Mouse (Mus musculus) thymus, adult 2 months (tissue): ENCODE measurements around the gene Agap3. TPM values are rescaled to one million over a fixed set of nuclear protein-coding genes. Genes with fewer than 3 reads are reported as not detected.

Experiments used
- DNase-seq: peaks from one replicate; pipeline ENCODE4 v3.0.0; 2021
- H3K27ac ChIP-seq: fragments of 200-500 bp; 2 replicates; pipeline ENCODE4 v1.5.1; 2012; ENCODE audit warnings: low read length, control low read depth; ENCODE audit not compliant: control insufficient read depth, insufficient read depth
- H3K27me3 ChIP-seq: fragments of 200-500 bp; 2 replicates; pipeline ENCODE4 v1.6.1; 2012; ENCODE audit warnings: mild to moderate bottlenecking, low read length, moderate library complexity, mixed read lengths; ENCODE audit not compliant: control insufficient read depth, insufficient read depth
- H3K36me3 ChIP-seq: fragments of 200-500 bp; 2 replicates; pipeline ENCODE4 v1.6.1; 2012; ENCODE audit warnings: mild to moderate bottlenecking, low read length, moderate library complexity; ENCODE audit not compliant: control insufficient read depth, insufficient read depth
- H3K4me1 ChIP-seq: fragments of 200-500 bp; replicated peaks from 2 replicates; pipeline ENCODE4 v1.6.1; 2012; ENCODE audit warnings: low read length; ENCODE audit not compliant: control insufficient read depth, insufficient read depth
- H3K4me3 ChIP-seq: fragments of 200-500 bp; 2 replicates; pipeline ENCODE4 v1.5.1; 2012; ENCODE audit warnings: mild to moderate bottlenecking, low read length, control low read depth, moderate library complexity; ENCODE audit not compliant: control insufficient read depth, insufficient read depth
- CTCF ChIP-seq: fragments of 200-500 bp; IDR thresholded peaks from 2 replicates; pipeline ENCODE4 v1.5.1; 2012; ENCODE audit warnings: mild to moderate bottlenecking, control low read depth, low read length, moderate library complexity, borderline replicate concordance; ENCODE audit not compliant: control insufficient read depth, poor library complexity, insufficient read depth; ENCODE audit errors: extremely low read depth
- POLR2A ChIP-seq: fragments of 200-500 bp; IDR thresholded peaks from 2 replicates; pipeline ENCODE4 v1.6.1; 2012; ENCODE audit warnings: mild to moderate bottlenecking, low read length, control low read depth, moderate library complexity; ENCODE audit not compliant: control insufficient read depth, poor library complexity, insufficient read depth; ENCODE audit errors: extremely low read depth
- WGBS: fragments of 180-500 bp; shearing (Covaris S2); methylation state at CpG from one replicate; pipeline ENCODE4 v1.1.7; 2018; 5-methylcytosine and 5-hydroxymethylcytosine counted together
- polyA plus RNA-seq: library from polyadenylated mRNA; depleted of rRNA; stranded (reverse); fragments of >200 nt; gene quantifications from 2 replicates; pipeline ENCODE4 v1.2.3, GENCODE M21; 2012

The Agap3 gene
- polyA plus RNA-seq, 1 experiment = 111 TPM

- DNase-seq = no peak
- no peak overlapping the region for H3K4me3 ChIP-seq
- WGBS = 89% methylated on average over 7 of the region's 7 CpGs
- no peak overlapping the region for H3K27ac ChIP-seq
- peaks cover 4% of the 10 kb centered on the region; the same call in 1 of the 2 replicates for H3K36me3 ChIP-seq
- H3K27me3 ChIP-seq = peaks cover 3% of the 10 kb centered on the region; the same call in 1 of the 2 replicates
- TF ChIP-seq CTCF = no peak
- no peak for TF ChIP-seq POLR2A
- H3K4me1 ChIP-seq = peaks cover 9% of the 10 kb centered on the region
These were observed 21.1 kb downstream of the Agap3 start for GRCm38 (mm10) chr5:24472884-24473619.

DNA sequence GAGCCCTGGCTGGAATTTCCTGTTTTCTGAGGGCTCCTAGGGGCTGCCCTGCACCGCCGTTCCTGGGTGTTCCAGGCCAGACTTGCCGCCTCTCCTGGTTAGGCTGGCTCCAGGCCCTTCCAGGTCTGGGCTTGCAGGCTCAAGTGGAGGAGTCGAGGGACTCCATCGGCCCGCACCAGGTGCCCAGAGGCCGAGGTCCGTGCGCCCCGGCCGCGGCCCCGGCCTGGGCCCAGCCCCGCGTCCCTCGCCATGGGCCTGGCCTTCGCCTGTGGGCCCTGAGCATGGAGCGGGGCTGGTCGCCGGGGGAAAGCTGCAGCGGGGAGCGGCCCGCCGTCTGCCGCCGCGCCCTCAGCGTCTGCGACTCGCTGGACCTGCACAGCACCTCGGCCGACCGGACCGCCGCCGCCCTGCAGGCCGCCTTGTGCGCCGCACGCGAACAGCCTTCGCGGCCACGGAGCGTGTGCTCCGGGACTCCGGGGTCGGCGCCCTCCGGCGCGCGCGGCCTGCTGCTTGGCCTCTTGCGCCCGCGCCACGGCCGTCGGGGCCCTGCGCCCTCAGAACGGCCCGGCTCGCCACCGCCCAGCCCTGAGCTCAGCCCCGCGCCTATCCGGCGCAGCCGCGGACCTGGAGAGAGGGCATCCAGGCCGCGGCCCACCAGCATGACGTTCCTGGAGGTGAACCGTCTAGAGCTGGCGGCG, 22.2 kb downstream of the Agap3 start:
- H3K4me3 ChIP-seq = peak overlapping the region; percentile 24
- peaks cover 9% of the 10 kb centered on the region for H3K4me1 ChIP-seq
- H3K27ac ChIP-seq = no peak overlapping the region
- TF ChIP-seq CTCF (no peak), POLR2A (no peak)
- no peak for DNase-seq
- H3K36me3 ChIP-seq = peaks cover 11% of the 10 kb centered on the region
- peaks cover 3% of the 10 kb centered on the region; the same call in 1 of the 2 replicates for H3K27me3 ChIP-seq
- WGBS = 27% methylated on average over 71 of the region's 77 CpGs

DNA sequence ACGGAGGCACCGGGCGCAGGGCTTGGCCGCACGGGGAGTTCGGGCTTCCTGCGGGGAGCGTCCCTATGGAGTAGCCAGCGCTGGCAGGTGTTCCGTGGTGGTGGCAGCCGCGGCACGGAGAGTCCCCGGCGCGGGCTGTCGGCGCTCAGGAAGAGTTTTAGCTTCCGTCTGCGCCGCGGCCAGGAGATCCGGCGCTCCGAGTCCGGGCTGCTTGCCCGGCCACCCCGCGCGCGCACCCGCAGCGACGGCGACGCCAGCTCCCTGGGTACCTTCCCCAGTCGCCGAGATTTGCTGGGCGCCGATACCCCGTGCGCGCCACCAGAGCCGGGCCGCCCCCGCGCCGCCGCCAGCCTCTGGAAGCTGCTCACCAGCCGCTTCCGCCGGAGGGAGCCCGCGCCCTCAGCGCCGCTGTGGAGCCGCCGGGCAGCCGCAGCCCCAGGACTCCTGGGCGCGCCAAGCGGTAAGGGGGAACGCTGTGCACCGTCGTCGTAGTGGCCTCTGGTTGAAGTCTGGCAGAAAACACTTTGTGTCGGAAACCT, 22.8 kb downstream of the Agap3 start:
- TF ChIP-seq CTCF (no peak), POLR2A (no peak)
- Histone ChIP-seq H3K36me3 (peaks cover 15% of the 10 kb centered on the region), H3K27ac (no peak overlapping the region), H3K27me3 (peaks cover 3% of the 10 kb centered on the region; the same call in 1 of the 2 replicates), H3K4me1 (peaks cover 9% of the 10 kb centered on the region), H3K4me3 (peak overlapping the region; percentile 24)
- WGBS = 2% methylated on average over 67 of the region's 67 CpGs
- peak; percentile 56 for DNase-seq

DNA sequence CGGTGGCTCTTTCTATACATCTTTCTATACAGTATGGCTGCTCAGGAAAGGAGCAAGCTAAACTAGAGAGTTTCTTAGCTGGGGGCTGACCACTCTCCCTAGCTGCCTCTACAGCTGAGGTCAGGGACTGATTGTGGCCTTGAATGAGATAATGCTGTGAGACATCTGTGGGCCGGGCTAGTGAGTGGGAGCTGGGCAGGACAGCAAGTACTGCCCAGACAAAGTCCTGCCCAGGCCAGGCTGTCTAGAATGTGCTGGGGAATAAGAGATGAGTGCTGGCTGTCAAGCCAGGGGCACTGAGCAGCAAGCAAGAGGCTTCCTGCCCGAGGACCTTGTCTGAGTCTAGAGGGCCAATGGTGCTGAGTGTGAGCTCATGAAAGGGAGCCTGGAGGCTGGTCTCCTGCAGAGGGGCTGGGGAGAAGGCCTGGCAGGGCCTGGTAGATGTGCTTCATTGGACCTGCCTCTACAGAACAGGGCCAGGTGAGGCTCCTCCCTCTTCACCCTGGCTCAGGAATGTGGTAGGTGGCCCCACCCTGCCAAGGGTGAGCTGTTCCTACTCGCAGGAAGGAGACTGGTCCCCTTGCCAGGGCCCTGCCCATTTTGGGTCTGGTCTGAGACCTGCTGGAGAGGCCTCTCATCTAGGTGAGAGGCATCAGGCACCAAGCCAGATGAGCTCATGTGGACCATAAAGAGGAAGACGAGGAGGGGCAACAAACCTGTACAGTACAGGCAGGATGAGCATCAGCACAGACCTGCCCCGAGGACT, 23.7 kb downstream of the Agap3 start:
- Histone ChIP-seq H3K4me3 (no peak overlapping the region), H3K4me1 (peaks cover 9% of the 10 kb centered on the region), H3K36me3 (peaks cover 19% of the 10 kb centered on the region), H3K27ac (no peak overlapping the region), H3K27me3 (peaks cover 3% of the 10 kb centered on the region; the same call in 1 of the 2 replicates)
- TF ChIP-seq POLR2A = no peak
- no peak for TF ChIP-seq CTCF
- no peak for DNase-seq
- 96% methylated on average over 6 of the region's 6 CpGs for WGBS

GRCm38 (mm10) chr5:24477909-24478308, 25.9 kb downstream of the Agap3 start:
- DNase-seq = no peak
- TF ChIP-seq CTCF = no peak
- TF ChIP-seq POLR2A = no peak
- Histone ChIP-seq H3K27ac (no peak overlapping the region), H3K36me3 (peaks cover 19% of the 10 kb centered on the region), H3K27me3 (peaks cover 3% of the 10 kb centered on the region; the same call in 1 of the 2 replicates), H3K4me3 (no peak overlapping the region), H3K4me1 (peaks cover 9% of the 10 kb centered on the region)
- WGBS = 96% methylated on average over 9 of the region's 9 CpGs

DNA sequence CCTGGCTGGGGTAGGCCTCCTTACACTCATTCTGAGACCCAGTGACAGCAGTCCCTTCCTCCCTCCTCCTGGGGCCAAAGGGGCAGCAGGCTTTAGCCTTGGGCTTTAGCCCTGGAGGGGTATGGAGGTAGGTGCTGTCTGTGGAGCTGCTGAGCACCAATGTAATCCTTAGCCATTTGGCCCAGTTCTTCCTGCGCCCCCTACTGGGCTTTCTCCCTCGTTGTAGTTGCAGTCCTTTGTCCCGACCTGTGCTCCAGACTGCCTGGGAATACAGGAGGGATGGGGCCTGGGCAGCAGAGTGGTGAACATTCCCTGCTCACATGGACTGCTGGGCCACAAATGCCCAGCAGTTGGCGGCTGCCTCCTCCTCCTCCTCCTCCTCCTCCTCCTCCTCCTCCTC, 29.7 kb downstream of the Agap3 start:
- H3K4me3 ChIP-seq = no peak overlapping the region
- TF ChIP-seq POLR2A (no peak), CTCF (no peak)
- no peaks in the 10 kb centered on the region for H3K4me1 ChIP-seq
- WGBS = 38% methylated on average over 3 of the region's 4 CpGs
- DNase-seq = peak; percentile 44
- peaks cover 19% of the 10 kb centered on the region for H3K36me3 ChIP-seq
- H3K27ac ChIP-seq = no peak overlapping the region
- no peaks in the 10 kb centered on the region for H3K27me3 ChIP-seq
